Comparison of ENCODE assay signal across 10 mouse cellular contexts in the genomic region with DNA sequence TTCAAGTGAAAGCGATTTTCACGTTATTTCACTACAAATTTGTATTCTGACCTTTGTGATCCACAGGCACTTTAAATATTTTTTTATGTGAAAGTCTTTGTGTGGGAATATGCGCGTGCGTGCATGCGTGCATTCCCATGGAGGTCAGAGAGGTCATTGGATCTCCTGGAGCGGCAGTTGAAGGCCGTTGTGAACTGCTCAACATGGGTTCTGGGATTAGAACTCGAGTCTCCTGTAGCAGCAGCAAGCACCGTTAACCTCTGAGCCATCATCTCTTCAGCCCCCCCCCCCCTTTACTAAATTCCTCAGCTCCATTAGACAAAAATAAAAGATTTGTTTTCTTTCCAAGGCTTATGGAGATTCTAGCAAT. TPM values are rescaled to one million over a fixed set of nuclear protein-coding genes. Genes with fewer than 3 reads are reported as not detected.
DNase-seq lines count a peak whose midpoint lies in the region; ATAC-seq and TF ChIP-seq lines count a peak whose summit lies in the region.
"Had no signal": no experiment of that assay in that cellular context is flagged by ENCODE, and none has a peak within 500 bp of the region (broad histone marks: within the 10 kb centered on the region; RNA-seq: fewer than 3 reads in every experiment).

No protein-coding gene starts in this region.

- peak; percentile 26; the same call in 1 of the 2 replicates for ATAC-seq in lung, embryonic 14.5 days (ENCODE audit: insufficient read depth)
- ATAC-seq in limb, embryonic 11.5 days (ENCODE audit: insufficient number of reproducible peaks, low FRiP score, low TSS enrichment, low read depth), result peak; percentile 24; the same call in 1 of the 2 replicates
- no peak for ATAC-seq in neural tube, embryonic 14.5 days (ENCODE audit: low read depth)

- no peaks in the 10 kb centered on the region for H3K36me3 ChIP-seq in lung, embryonic 14.5 days (ENCODE audit: insufficient read depth)
- H3K36me3 ChIP-seq in forebrain, embryonic 10.5 days (replicated peaks), result no peaks in the 10 kb centered on the region
- H3K36me3 ChIP-seq in limb, embryonic 11.5 days (ENCODE audit: control insufficient read depth, insufficient read depth, low read length), result no peaks in the 10 kb centered on the region
- H3K36me3 ChIP-seq in neural tube, embryonic 14.5 days (ENCODE audit: control insufficient read depth, insufficient read depth, low read length), result no peaks in the 10 kb centered on the region

- no peaks in the 10 kb centered on the region for H3K27me3 ChIP-seq in lung, embryonic 14.5 days (ENCODE audit: insufficient read depth, low read length)
- no peaks in the 10 kb centered on the region for H3K27me3 ChIP-seq in forebrain, embryonic 10.5 days (ENCODE audit: poor library complexity, severe bottlenecking)
- no peaks in the 10 kb centered on the region for H3K27me3 ChIP-seq in limb, embryonic 11.5 days (ENCODE audit: control insufficient read depth, insufficient read depth, low read length)
- H3K27me3 ChIP-seq in neural tube, embryonic 14.5 days (ENCODE audit: control insufficient read depth, insufficient read depth, low read length), result no peaks in the 10 kb centered on the region

- peak overlapping the region; percentile 58 for H3K4me3 ChIP-seq in lung, embryonic 14.5 days (ENCODE audit: low read depth, low read length)
- H3K4me3 ChIP-seq in forebrain, embryonic 10.5 days, result peak overlapping the region; percentile 65
- H3K4me3 ChIP-seq in limb, embryonic 11.5 days (ENCODE audit: low read depth, low read length), result peak overlapping the region; percentile 57
- peak overlapping the region; percentile 3; the same call in 1 of the 2 replicates for H3K4me3 ChIP-seq in neural tube, embryonic 14.5 days (ENCODE audit: low read depth, low read length)

- no peaks in the 10 kb centered on the region for H3K9me3 ChIP-seq in lung, embryonic 14.5 days (ENCODE audit: low read depth, low read length)
- no peaks in the 10 kb centered on the region for H3K9me3 ChIP-seq in forebrain, embryonic 10.5 days
- H3K9me3 ChIP-seq in limb, embryonic 11.5 days (ENCODE audit: control insufficient read depth, low read length), result no peaks in the 10 kb centered on the region
- H3K9me3 ChIP-seq in neural tube, embryonic 14.5 days (ENCODE audit: control insufficient read depth, low read length), result no peaks in the 10 kb centered on the region

- H3K4me2 ChIP-seq in lung, embryonic 14.5 days, result peak overlapping the region; percentile 69
- no peak overlapping the region; the same call in 1 of the 2 replicates for H3K4me2 ChIP-seq in limb, embryonic 11.5 days (ENCODE audit: low read depth, severe bottlenecking)
- H3K4me2 ChIP-seq in neural tube, embryonic 14.5 days (ENCODE audit: low read depth, low read length), result peak overlapping the region; percentile 34; the same call in 1 of the 2 replicates

- H3K4me1 ChIP-seq in lung, embryonic 14.5 days (ENCODE audit: insufficient read depth), result no peaks in the 10 kb centered on the region
- peaks cover 15% of the 10 kb centered on the region for H3K4me1 ChIP-seq in forebrain, embryonic 10.5 days
- H3K4me1 ChIP-seq in limb, embryonic 11.5 days (ENCODE audit: control insufficient read depth, insufficient read depth, low read length), result 0 out of 2 replicates have a peak, but pooled peaks cover 2% of the 10 kb centered on the region
- H3K4me1 ChIP-seq in neural tube, embryonic 14.5 days (ENCODE audit: control insufficient read depth, insufficient read depth, low read length), result no peaks in the 10 kb centered on the region

- no peak overlapping the region for H3K9ac ChIP-seq in lung, embryonic 14.5 days
- H3K9ac ChIP-seq in limb, embryonic 11.5 days (ENCODE audit: low read length), result no peak overlapping the region
- H3K9ac ChIP-seq in neural tube, embryonic 14.5 days (replicated peaks; ENCODE audit: low read depth, low read length), result no peak overlapping the region

- 14% methylated on average over 10 of the region's 10 CpGs for WGBS in lung, embryonic 14.5 days
- 16% methylated on average over 10 of the region's 10 CpGs for WGBS in forebrain, embryonic 10.5 days
- 29% methylated on average over 10 of the region's 10 CpGs for WGBS in limb, embryonic 11.5 days
- WGBS in neural tube, embryonic 14.5 days, result 19% methylated on average over 10 of the region's 10 CpGs

- 0 out of 2 replicates have a peak overlapping the region, but pooled peaks have one; percentile 24 for H3K27ac ChIP-seq in lung, embryonic 14.5 days (ENCODE audit: low read depth)
- H3K27ac ChIP-seq in forebrain, embryonic 10.5 days, result peak overlapping the region; percentile 89
- no peak overlapping the region for H3K27ac ChIP-seq in limb, embryonic 11.5 days (replicated peaks; ENCODE audit: low read depth, low read length)
- H3K27ac ChIP-seq in neural tube, embryonic 14.5 days (ENCODE audit: low read depth, low read length), result no peak overlapping the region

- DNase-seq in lung, embryonic 14.5 days, result no peak
- no peak for DNase-seq in lung, adult 18-20 months
- no peak for DNase-seq in forebrain, embryonic 10.5 days (ENCODE audit: extremely low spot score, low spot score)
- DNase-seq in limb, embryonic 11.5 days (ENCODE audit: low spot score), result no peak
- DNase-seq in urinary bladder, postnatal 10 days (ENCODE audit: low spot score), result no peak
- DNase-seq in gastrocnemius, adult 18-20 months (ENCODE audit: low spot score), result no peak
- DNase-seq in spleen, postnatal 4 days (ENCODE audit: low spot score in 2 of 2), result no peak

- no peak for TF ChIP-seq CTCF in lung, embryonic 14.5 days (IDR thresholded peaks at IDR 0.05; ENCODE audit: low read depth)

RNA-seq across cellular contexts. Expression of a gene that starts 0.4 kb away (rescaled TPM):
- 15.9 and 16.1 TPM in 2 replicates for polyA plus RNA-seq in lung, embryonic 14.5 days (2014; fragmentation: Nextera tagmentation; extraction: Ambion mirVana)
- polyA plus RNA-seq in forebrain, embryonic 10.5 days (2016; fragmentation: Nextera tagmentation; extraction: Ambion mirVana), result 7.4 and 7.9 TPM in 2 replicates
- 10.4 and 12.5 TPM in 2 replicates for polyA plus RNA-seq in limb, embryonic 11.5 days (2014; fragmentation: Nextera tagmentation; extraction: Ambion mirVana)
- polyA plus RNA-seq in neural tube, embryonic 14.5 days (2014; fragmentation: Nextera tagmentation; extraction: Ambion mirVana), result 3.6 and 4.0 TPM in 2 replicates
- 1 to 10 TPM; 1.6 to 1.8 TPM for total RNA-seq in gastrocnemius, adult 18-20 months (2021)

RNA-seq across cellular contexts. Expression of a gene that starts 3.2 kb away (rescaled TPM):
- not detected in 2 replicates for polyA plus RNA-seq in lung, embryonic 14.5 days (2014; fragmentation: Nextera tagmentation; extraction: Ambion mirVana)
- polyA plus RNA-seq in forebrain, embryonic 10.5 days (2016; fragmentation: Nextera tagmentation; extraction: Ambion mirVana), result not detected in 2 replicates
- not detected in 2 replicates for polyA plus RNA-seq in limb, embryonic 11.5 days (2014; fragmentation: Nextera tagmentation; extraction: Ambion mirVana)
- not detected in 2 replicates for polyA plus RNA-seq in neural tube, embryonic 14.5 days (2014; fragmentation: Nextera tagmentation; extraction: Ambion mirVana)
- not detected for total RNA-seq in gastrocnemius, adult 18-20 months (2021)
- total RNA-seq: layer of hippocampus, postnatal 14 days had no signal
- polyA plus RNA-seq: brain, embryonic 14.5 days had no signal

RNA-seq across cellular contexts. Expression of a gene that starts 30.1 kb away (rescaled TPM):
- polyA plus RNA-seq in lung, embryonic 14.5 days (2014; fragmentation: Nextera tagmentation; extraction: Ambion mirVana), result 9.4 and 9.7 TPM in 2 replicates
- polyA plus RNA-seq in forebrain, embryonic 10.5 days (2016; fragmentation: Nextera tagmentation; extraction: Ambion mirVana), result 2.0 and 3.4 TPM in 2 replicates
- 5.8 and 9.8 TPM in 2 replicates for polyA plus RNA-seq in limb, embryonic 11.5 days (2014; fragmentation: Nextera tagmentation; extraction: Ambion mirVana)
- polyA plus RNA-seq in neural tube, embryonic 14.5 days (2014; fragmentation: Nextera tagmentation; extraction: Ambion mirVana), result 0.50 TPM in 1 of 2 replicates, not detected in the other
- not detected for total RNA-seq in gastrocnemius, adult 18-20 months (2021)
- total RNA-seq: layer of hippocampus, postnatal 14 days had no signal

Comparison
In these comparisons a context has a peak if more than half of its experiments do, and no peak if none do; other contexts are left out.
1. H3K27ac ChIP-seq: peak in lung, embryonic 14.5 days (single experiment) and forebrain, embryonic 10.5 days (single experiment); none in limb, embryonic 11.5 days (single experiment) and neural tube, embryonic 14.5 days (single experiment).
2. H3K4me3 ChIP-seq: peak in every context shown above with its lines; median percentile 65 in forebrain, embryonic 10.5 days; 58 in lung, embryonic 14.5 days; 57 in limb, embryonic 11.5 days; 3 in neural tube, embryonic 14.5 days.